Mouse (Mus musculus) olfactory bulb, adult 2 months (tissue): ENCODE results near the gene Top1. TPM values are rescaled to one million over a fixed set of nuclear protein-coding genes. Genes with fewer than 3 reads are reported as not detected.
A peak's percentile ranks its signal among the peaks of the same experiment; 100 is the strongest.

ENCODE experiments used
- H3K27ac ChIP-seq: fragments of 200-500 bp; 2 replicates; pipeline ENCODE4 v1.5.1; 2012; ENCODE audit warnings: low read depth, low read length; ENCODE audit not compliant: insufficient read depth
- H3K4me1 ChIP-seq: fragments of 200-500 bp; 2 replicates; pipeline ENCODE4 v1.6.1; 2012; ENCODE audit warnings: low read length; ENCODE audit not compliant: control insufficient read depth, insufficient read depth
- H3K4me3 ChIP-seq: fragments of 200-500 bp; 2 replicates; pipeline ENCODE4 v1.5.1; 2012; ENCODE audit warnings: mild to moderate bottlenecking, low read depth, low read length, moderate library complexity; ENCODE audit not compliant: insufficient read depth
- CTCF ChIP-seq: fragments of 200-500 bp; IDR thresholded peaks from 2 replicates; pipeline ENCODE4 v1.5.1; 2012; ENCODE audit warnings: low read depth, mild to moderate bottlenecking, low read length, moderate library complexity; ENCODE audit not compliant: insufficient read depth
- POLR2A ChIP-seq: fragments of 200-500 bp; IDR thresholded peaks from 2 replicates; pipeline ENCODE4 v1.6.1; 2012; ENCODE audit warnings: mild to moderate bottlenecking, low read depth, low read length, moderate library complexity; ENCODE audit not compliant: insufficient read depth
- WGBS: fragments of 180-500 bp; shearing (Covaris S2); methylation state at CpG from one replicate; pipeline ENCODE4 v1.1.7; 2018; 5-methylcytosine and 5-hydroxymethylcytosine counted together
- polyA plus RNA-seq: library from polyadenylated mRNA; stranded (reverse); fragments of >200 nt; gene quantifications from 2 replicates; pipeline ENCODE4 v1.2.4, GENCODE M21; 2012; ENCODE audit warnings: low replicate concordance; ENCODE audit not compliant: missing spikeins, insufficient read depth, insufficient read length

The Top1 gene
- polyA plus RNA-seq, 1 experiment: 317 TPM

GRCm38 (mm10) chr2:160764386-160764785, 118.7 kb downstream of the Top1 start:
- TF ChIP-seq CTCF: no peak
- no peak for TF ChIP-seq POLR2A
- Histone ChIP-seq H3K4me3 (no peak overlapping the region), H3K4me1 (peaks cover 5% of the 10 kb centered on the region; the same call in 1 of the 2 replicates), H3K27ac (no peak overlapping the region)
- WGBS: 78% methylated on average over 2 of the region's 2 CpGs

GRCm38 (mm10) chr2:160765096-160765495, 119.4 kb downstream of the Top1 start:
- Histone ChIP-seq H3K27ac (no peak overlapping the region), H3K4me3 (no peak overlapping the region), H3K4me1 (peaks cover 5% of the 10 kb centered on the region; the same call in 1 of the 2 replicates)
- WGBS: 82% methylated on average over 3 of the region's 3 CpGs
- no peak for TF ChIP-seq CTCF
- TF ChIP-seq POLR2A: no peak

GRCm38 (mm10) chr2:160766371-160766771, 120.7 kb downstream of the Top1 start:
- TF ChIP-seq POLR2A (no peak), CTCF (no peak)
- WGBS: 50% methylated on average over 5 of the region's 5 CpGs
- H3K4me3 ChIP-seq: no peak overlapping the region
- peak overlapping the region; percentile 12; the same call in 1 of the 2 replicates for H3K27ac ChIP-seq
- peaks cover 5% of the 10 kb centered on the region; the same call in 1 of the 2 replicates for H3K4me1 ChIP-seq

- TF ChIP-seq POLR2A (no peak), CTCF (no peak)
- peaks cover 5% of the 10 kb centered on the region; the same call in 1 of the 2 replicates for H3K4me1 ChIP-seq
- WGBS: 85% methylated on average over 2 of the region's 2 CpGs
- H3K27ac ChIP-seq: 0 out of 2 replicates have a peak overlapping the region, but pooled peaks have one; percentile 8
- H3K4me3 ChIP-seq: no peak overlapping the region
Measured at GRCm38 (mm10) chr2:160767201-160767600, 121.5 kb downstream of the Top1 start.

GRCm38 (mm10) chr2:160768097-160768695, 122.5 kb downstream of the Top1 start:
- Histone ChIP-seq H3K4me1 (peaks cover 5% of the 10 kb centered on the region; the same call in 1 of the 2 replicates), H3K4me3 (no peak overlapping the region), H3K27ac (no peak overlapping the region)
- no peak for TF ChIP-seq POLR2A
- TF ChIP-seq CTCF: no peak
- WGBS: 60% methylated on average over 4 of the region's 4 CpGs

- WGBS: 95% methylated on average over 2 of the region's 2 CpGs
- Histone ChIP-seq H3K4me3 (no peak overlapping the region), H3K27ac (no peak overlapping the region), H3K4me1 (peaks cover 5% of the 10 kb centered on the region; the same call in 1 of the 2 replicates)
- no peak for TF ChIP-seq CTCF
- no peak for TF ChIP-seq POLR2A
Measured at GRCm38 (mm10) chr2:160768997-160769396, 123.3 kb downstream of the Top1 start.

- peaks cover 5% of the 10 kb centered on the region; the same call in 1 of the 2 replicates for H3K4me1 ChIP-seq
- no peak overlapping the region for H3K27ac ChIP-seq
- TF ChIP-seq POLR2A (no peak), CTCF (no peak)
- no peak overlapping the region for H3K4me3 ChIP-seq
Measured at GRCm38 (mm10) chr2:160770409-160770808, 124.7 kb downstream of the Top1 start.

GRCm38 (mm10) chr2:160770871-160771270, 125.2 kb downstream of the Top1 start:
- no peak overlapping the region for H3K4me3 ChIP-seq
- no peak overlapping the region for H3K27ac ChIP-seq
- H3K4me1 ChIP-seq: peaks cover 4% of the 10 kb centered on the region; the same call in 1 of the 2 replicates
- TF ChIP-seq POLR2A: no peak
- no peak for TF ChIP-seq CTCF
- 78% methylated on average over 1 of the region's 1 CpGs for WGBS

- Histone ChIP-seq H3K4me3 (no peak overlapping the region), H3K27ac (no peak overlapping the region), H3K4me1 (no peaks in the 10 kb centered on the region)
- WGBS: 93% methylated on average over 8 of the region's 8 CpGs
- no peak for TF ChIP-seq CTCF
- TF ChIP-seq POLR2A: no peak
Measured at GRCm38 (mm10) chr2:160771325-160772276, 125.9 kb downstream of the Top1 start.

Other genes starting within 250 kb of the Top1 start
- 89.7 and 164 TPM in 2 replicates for gene Plcg1, start 85.4 kb downstream of the Top1 start, polyA plus RNA-seq
- gene Zhx3, start 227.1 kb downstream of the Top1 start, polyA plus RNA-seq: not detected in 2 replicates
- not detected in 2 replicates for gene Lpin3, start 234.8 kb downstream of the Top1 start, polyA plus RNA-seq